Comparison of ENCODE assay signal across 8 mouse cellular contexts in the genomic region with DNA sequence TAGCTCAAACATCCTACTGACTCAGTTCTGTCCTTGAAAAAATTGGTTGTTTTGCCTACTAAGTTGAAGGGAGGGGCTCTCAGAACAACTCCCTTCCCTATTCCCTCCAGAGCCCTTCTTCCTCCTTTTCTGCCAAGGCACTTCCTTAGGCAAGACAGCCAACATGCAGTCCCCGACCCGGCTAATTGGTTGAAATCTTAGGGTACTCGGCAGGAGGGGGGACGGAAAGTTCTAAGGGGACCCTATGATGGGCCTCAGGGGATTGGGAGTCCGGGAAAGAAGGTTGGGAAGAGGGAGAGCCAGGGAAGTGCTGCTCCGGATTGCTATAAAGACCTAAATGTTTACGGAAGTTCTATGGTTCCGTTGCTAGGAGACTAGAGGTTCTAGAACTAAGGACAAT. TPM values are rescaled to one million over a fixed set of nuclear protein-coding genes. Genes with fewer than 3 reads are reported as not detected.
A peak's percentile ranks its signal among the peaks of the same experiment; 100 is the strongest.
DNase-seq lines count a peak whose midpoint lies in the region; ATAC-seq and TF ChIP-seq lines count a peak whose summit lies in the region.

No protein-coding gene starts in this region.

- DNase-seq in left cerebral cortex, adult 2 months (ENCODE audit: extremely low spot score in 1 of 2, low spot score in 2 of 2): no peak
- DNase-seq in left cerebral cortex, adult 8-10 months (ENCODE audit: low spot score in 2 of 2): no peak
- no peak for DNase-seq in hindbrain, postnatal 0 days (ENCODE audit: low spot score)
- DNase-seq in embryo, embryonic 11 days: no peak
- no peak for DNase-seq in thymus, postnatal 14 days
- no peak for DNase-seq in left cerebral cortex, postnatal 36 days (ENCODE audit: low spot score in 2 of 2)

- peaks cover 19% of the 10 kb centered on the region for H3K4me1 ChIP-seq in embryonic facial prominence, embryonic 15.5 days
- H3K4me1 ChIP-seq in hindbrain, postnatal 0 days (ENCODE audit: insufficient read depth, low read length): peaks cover 7% of the 10 kb centered on the region; the same call in 1 of the 2 replicates

- no peak overlapping the region for H3K9ac ChIP-seq in embryonic facial prominence, embryonic 15.5 days
- no peak overlapping the region for H3K9ac ChIP-seq in hindbrain, postnatal 0 days (replicated peaks; ENCODE audit: low read length)

- intact Hi-C loops in left cerebral cortex, adult 2 months (cut with DNase I): no loop called here
- intact Hi-C loops in left cerebral cortex, postnatal 36 days (cut with DNase I): loop anchor here (2.0 to 5.0 kb wide), 2 partner anchors 25 to 127 kb away; partner anchors contain the start of gene Sez6l2

- H3K36me3 ChIP-seq in embryonic facial prominence, embryonic 15.5 days: peaks cover 27% of the 10 kb centered on the region
- peaks cover 41% of the 10 kb centered on the region for H3K36me3 ChIP-seq in hindbrain, postnatal 0 days (ENCODE audit: insufficient read depth, low read length)

- no peaks in the 10 kb centered on the region for H3K27me3 ChIP-seq in embryonic facial prominence, embryonic 15.5 days
- no peaks in the 10 kb centered on the region for H3K27me3 ChIP-seq in hindbrain, postnatal 0 days (ENCODE audit: insufficient read depth, low read length)

- H3K9me3 ChIP-seq in embryonic facial prominence, embryonic 15.5 days (replicated peaks): no peaks in the 10 kb centered on the region
- no peaks in the 10 kb centered on the region for H3K9me3 ChIP-seq in hindbrain, postnatal 0 days (ENCODE audit: low read length)

- peak overlapping the region; percentile 78 for H3K4me2 ChIP-seq in embryonic facial prominence, embryonic 15.5 days (replicated peaks)
- H3K4me2 ChIP-seq in hindbrain, postnatal 0 days (ENCODE audit: low read depth, low read length): peak overlapping the region; percentile 88

- ATAC-seq in embryonic facial prominence, embryonic 15.5 days (ENCODE audit: insufficient number of reproducible peaks, low FRiP score, low TSS enrichment, low read depth): no peak
- ATAC-seq in hindbrain, postnatal 0 days: no peak; the same call in 1 of the 2 replicates
- ATAC-seq in megakaryocyte progenitor cell, adult 5-6 weeks (replicated peaks; ENCODE audit: poor library complexity): 0 out of 2 replicates have a peak, but pooled peaks have one; percentile 13

- TF ChIP-seq CTCF in left cerebral cortex, adult 2 months (IDR thresholded peaks at IDR 0.05): no peak
- no peak for TF ChIP-seq CTCF in hindbrain, postnatal 0 days (IDR thresholded peaks at IDR 0.05; ENCODE audit: low read depth)

- WGBS in embryonic facial prominence, embryonic 15.5 days: 8% methylated on average over 8 of the region's 8 CpGs
- WGBS in hindbrain, postnatal 0 days: 10% methylated on average over 8 of the region's 8 CpGs

- H3K4me3 ChIP-seq in left cerebral cortex, adult 2 months: peak overlapping the region; percentile 7; the same call in 1 of the 2 replicates
- peak overlapping the region; percentile 99 for H3K4me3 ChIP-seq in embryonic facial prominence, embryonic 15.5 days (replicated peaks)
- H3K4me3 ChIP-seq in hindbrain, postnatal 0 days (ENCODE audit: low read length): peak overlapping the region; percentile 79

- H3K27ac ChIP-seq in left cerebral cortex, adult 2 months: peak overlapping the region; percentile 100
- peak overlapping the region; percentile 98 for H3K27ac ChIP-seq in embryonic facial prominence, embryonic 15.5 days (replicated peaks)
- H3K27ac ChIP-seq in hindbrain, postnatal 0 days: peak overlapping the region; percentile 98; the same call in 1 of the 2 replicates

RNA-seq across cellular contexts. Expression of gene Cdipt, which starts 0.2 kb away (rescaled TPM):
- total RNA-seq in left cerebral cortex, adult 2 months (2021): 100 to 1,000 TPM; 181 to 186 TPM
- total RNA-seq in left cerebral cortex, adult 8-10 months (2022): 100 to 1,000 TPM; 175 to 183 (median 179) TPM
- polyA plus RNA-seq in embryonic facial prominence, embryonic 15.5 days (2015; fragmentation: Nextera tagmentation; extraction: Ambion mirVana): 106 TPM in 2 replicates
- total RNA-seq in hindbrain, postnatal 0 days (2014; rRNA removed): 203 and 240 TPM in 2 replicates
- polyA plus RNA-seq in hindbrain, postnatal 0 days (2015; fragmentation: Nextera tagmentation; extraction: Ambion mirVana): 146 and 150 TPM in 2 replicates
- 41.2 and 42.3 TPM in 2 replicates for total RNA-seq in megakaryocyte progenitor cell, adult 5-6 weeks (2015)
- 50.1 and 54.7 TPM in 2 replicates for total RNA-seq in megakaryocyte progenitor cell, adult 5-6 weeks (2017)
- 100 to 1,000 TPM; 182 to 199 TPM for total RNA-seq in left cerebral cortex, postnatal 36 days (2021)

RNA-seq across cellular contexts. Expression of gene Cdiptos, which starts 0.4 kb away (rescaled TPM):
- total RNA-seq in left cerebral cortex, adult 2 months (2021): under 1 TPM in 1 of 2 experiments, not detected in 1; 0.52 TPM
- total RNA-seq in left cerebral cortex, adult 8-10 months (2022): under 1 TPM in 1 of 4 experiments, not detected in 3; 0.61 TPM
- polyA plus RNA-seq in embryonic facial prominence, embryonic 15.5 days (2015; fragmentation: Nextera tagmentation; extraction: Ambion mirVana): 3.2 TPM in 2 replicates
- 0.31 TPM in 1 of 2 replicates, not detected in the other for total RNA-seq in hindbrain, postnatal 0 days (2014; rRNA removed)
- 0.95 and 1.4 TPM in 2 replicates for polyA plus RNA-seq in hindbrain, postnatal 0 days (2015; fragmentation: Nextera tagmentation; extraction: Ambion mirVana)
- total RNA-seq in megakaryocyte progenitor cell, adult 5-6 weeks (2015): 4.3 and 4.9 TPM in 2 replicates
- 0.62 and 3.2 TPM in 2 replicates for total RNA-seq in megakaryocyte progenitor cell, adult 5-6 weeks (2017)
- total RNA-seq in left cerebral cortex, postnatal 36 days (2021): not detected

RNA-seq across cellular contexts. Expression of gene Sez6l2, which starts 25.1 kb away (rescaled TPM):
- 100 to 1,000 TPM; 421 to 427 TPM for total RNA-seq in left cerebral cortex, adult 2 months (2021)
- 100 to 1,000 TPM; 419 to 434 (median 424) TPM for total RNA-seq in left cerebral cortex, adult 8-10 months (2022)
- polyA plus RNA-seq in embryonic facial prominence, embryonic 15.5 days (2015; fragmentation: Nextera tagmentation; extraction: Ambion mirVana): 0.63 and 0.88 TPM in 2 replicates
- 253 and 282 TPM in 2 replicates for total RNA-seq in hindbrain, postnatal 0 days (2014; rRNA removed)
- polyA plus RNA-seq in hindbrain, postnatal 0 days (2015; fragmentation: Nextera tagmentation; extraction: Ambion mirVana): 58.8 and 66.5 TPM in 2 replicates
- 0.46 and 1.6 TPM in 2 replicates for total RNA-seq in megakaryocyte progenitor cell, adult 5-6 weeks (2015)
- total RNA-seq in megakaryocyte progenitor cell, adult 5-6 weeks (2017): 0.34 and 0.37 TPM in 2 replicates
- 100 to 1,000 TPM; 413 to 414 TPM for total RNA-seq in left cerebral cortex, postnatal 36 days (2021)

RNA-seq across cellular contexts. Expression of gene Asphd1, which starts 26.1 kb away (rescaled TPM):
- total RNA-seq in left cerebral cortex, adult 2 months (2021): 10 to 100 TPM; 51.4 to 55.8 TPM
- total RNA-seq in left cerebral cortex, adult 8-10 months (2022): 10 to 100 TPM; 44.4 to 53.4 (median 50.5) TPM
- polyA plus RNA-seq in embryonic facial prominence, embryonic 15.5 days (2015; fragmentation: Nextera tagmentation; extraction: Ambion mirVana): 0.15 and 0.37 TPM in 2 replicates
- total RNA-seq in hindbrain, postnatal 0 days (2014; rRNA removed): 35.7 and 58.1 TPM in 2 replicates
- 15.9 and 16.0 TPM in 2 replicates for polyA plus RNA-seq in hindbrain, postnatal 0 days (2015; fragmentation: Nextera tagmentation; extraction: Ambion mirVana)
- total RNA-seq in megakaryocyte progenitor cell, adult 5-6 weeks (2015): not detected in 2 replicates
- total RNA-seq in megakaryocyte progenitor cell, adult 5-6 weeks (2017): not detected in 2 replicates
- total RNA-seq in left cerebral cortex, postnatal 36 days (2021): 10 to 100 TPM; 47.2 to 53.0 TPM

RNA-seq across cellular contexts. Expression of gene Mvp, which starts 38.9 kb away (rescaled TPM):
- 1 to 10 TPM; 7.2 to 8.3 TPM for total RNA-seq in left cerebral cortex, adult 2 months (2021)
- 10 to 100 TPM; 10.9 to 12.6 (median 12.0) TPM for total RNA-seq in left cerebral cortex, adult 8-10 months (2022)
- polyA plus RNA-seq in embryonic facial prominence, embryonic 15.5 days (2015; fragmentation: Nextera tagmentation; extraction: Ambion mirVana): 12.0 and 12.5 TPM in 2 replicates
- 6.5 and 6.9 TPM in 2 replicates for total RNA-seq in hindbrain, postnatal 0 days (2014; rRNA removed)
- 5.5 and 5.8 TPM in 2 replicates for polyA plus RNA-seq in hindbrain, postnatal 0 days (2015; fragmentation: Nextera tagmentation; extraction: Ambion mirVana)
- total RNA-seq in megakaryocyte progenitor cell, adult 5-6 weeks (2015): 2.2 and 5.1 TPM in 2 replicates
- total RNA-seq in megakaryocyte progenitor cell, adult 5-6 weeks (2017): 17.4 and 19.2 TPM in 2 replicates
- 1 to 10 TPM; 6.8 to 8.6 TPM for total RNA-seq in left cerebral cortex, postnatal 36 days (2021)

Comparison
In these comparisons a context has a peak if more than half of its experiments do, and no peak if none do; other contexts are left out.
1. H3K4me3 ChIP-seq: peak in every context shown above with its lines; median percentile 99 in embryonic facial prominence, embryonic 15.5 days; 79 in hindbrain, postnatal 0 days; 7 in left cerebral cortex, adult 2 months.
2. RNA of gene Sez6l2, which starts 25.1 kb away (total RNA-seq): 421 to 427 TPM in left cerebral cortex, adult 2 months, 419 to 434 TPM in left cerebral cortex, adult 8-10 months, 413 to 414 TPM in left cerebral cortex, postnatal 36 days and 253 to 282 TPM in hindbrain, postnatal 0 days; 0.34 to 1.6 TPM in megakaryocyte progenitor cell, adult 5-6 weeks; every median in the first group is over 10 times any median in the second.
3. Peak in every context shown above with its lines, with median percentiles within 50 percentile points of each other: H3K27ac ChIP-seq.